8 mouse cellular contexts compared by ENCODE assay signal in genomic region chr17:87530162-87530817, GRCm38 (mm10).
DNase-seq lines count a peak whose midpoint lies in the region; ATAC-seq and TF ChIP-seq lines count a peak whose summit lies in the region.

No protein-coding gene starts in this region.

- peak overlapping the region; percentile 21 for H3K4me3 ChIP-seq in intestine, postnatal 0 days (ENCODE audit: low read depth, low read length)

- H3K4me1 ChIP-seq in intestine, postnatal 0 days (replicated peaks; ENCODE audit: control insufficient read depth, insufficient read depth, low read length), result peaks cover 9% of the 10 kb centered on the region; the same call in 1 of the 2 replicates

- H3K9ac ChIP-seq in intestine, postnatal 0 days (ENCODE audit: low read depth, low read length), result no peak overlapping the region

- H3K27me3 ChIP-seq in intestine, postnatal 0 days (replicated peaks; ENCODE audit: control insufficient read depth, insufficient read depth, low read length), result no peaks in the 10 kb centered on the region

- no peaks in the 10 kb centered on the region for H3K36me3 ChIP-seq in intestine, postnatal 0 days (ENCODE audit: control insufficient read depth, insufficient read depth)

- TF ChIP-seq CTCF in intestine, postnatal 0 days (IDR thresholded peaks at IDR 0.05; ENCODE audit: low read depth), result peak; percentile 88

- ATAC-seq in granulocyte monocyte progenitor cell, adult 5-6 weeks (replicated peaks; ENCODE audit: poor library complexity, severe bottlenecking), result peak; percentile 79
- peak; percentile 83 for ATAC-seq in intestine, postnatal 0 days

- WGBS in intestine, postnatal 0 days, result 15% methylated on average over 29 of the region's 29 CpGs

- peak overlapping the region; percentile 77 for H3K27ac ChIP-seq in intestine, postnatal 0 days (ENCODE audit: low read depth, low read length)

- peak overlapping the region; percentile 59 for H3K4me2 ChIP-seq in intestine, postnatal 0 days (replicated peaks; ENCODE audit: low read depth)

- H3K9me3 ChIP-seq in intestine, postnatal 0 days (ENCODE audit: control insufficient read depth), result no peaks in the 10 kb centered on the region

- peak; percentile 92 for DNase-seq in adrenal gland, adult 2 months
- peak; percentile 96 for DNase-seq in embryo, embryonic 9.5 days (ENCODE audit: extremely low spot score)
- DNase-seq in left cerebral cortex, postnatal 36 days (ENCODE audit: low spot score in 2 of 2), result peak; percentile 83 to 84
- peak; percentile 81 for DNase-seq in mesoderm, embryonic 11.5 days (ENCODE audit: low read depth, low spot score)
- DNase-seq in right cerebral cortex, postnatal 14 days, result peak; percentile 89
- DNase-seq in urinary bladder, postnatal 14 days (ENCODE audit: low spot score), result peak; percentile 89

- intact Hi-C loops in left cerebral cortex, postnatal 36 days (cut with DNase I), result loop anchor here (1.0 to 5.0 kb wide), 5 partner anchors 42 to 263 kb away; partner anchors contain the start of genes Calm2 and Mcfd2

Comparison
In these comparisons a context has a peak if more than half of its experiments do, and no peak if none do; other contexts are left out.
1. Peak in every context shown above with its lines: DNase-seq, ATAC-seq, H3K4me3 ChIP-seq and H3K27ac ChIP-seq.